Mouse (Mus musculus) midbrain, embryonic 12.5 days (tissue): ENCODE results near the gene Nox1. TPM values are rescaled to one million over a fixed set of nuclear protein-coding genes. Genes with fewer than 3 reads are reported as not detected.
"Not testable (repeated sequence)": the region's sequence is repeated elsewhere in the genome, so short reads cannot be mapped to it uniquely, and the experiment has no call there.

Experiments
- ATAC-seq: fragments of 200-750 bp; cut with Nextera tagmentation; 2 replicates; pipeline ENCODE4 v1.8.0; 2017; ENCODE audit warnings: low read depth, moderate TSS enrichment, moderate library complexity; ENCODE audit not compliant: low FRiP score
- H3K27ac ChIP-seq: fragments of 300-500 bp; sonication (generic); replicated peaks from 2 replicates; pipeline ENCODE4 v1.5.1; 2016; ENCODE audit warnings: mild to moderate bottlenecking
- H3K27me3 ChIP-seq: fragments of 300-500 bp; sonication (generic); 2 replicates; pipeline ENCODE4 v1.6.1; 2016; ENCODE audit warnings: mild to moderate bottlenecking
- H3K36me3 ChIP-seq: fragments of 300-500 bp; sonication (generic); 2 replicates; pipeline ENCODE4 v1.6.1; 2016
- H3K4me1 ChIP-seq: fragments of 300-500 bp; sonication (generic); 2 replicates; pipeline ENCODE4 v1.6.1; 2016
- H3K4me2 ChIP-seq: fragments of 300-500 bp; sonication (generic); replicated peaks from 2 replicates; pipeline ENCODE4 v1.6.1; 2016; ENCODE audit warnings: mild to moderate bottlenecking, moderate library complexity
- H3K4me3 ChIP-seq: fragments of 300-500 bp; sonication (generic); 2 replicates; pipeline ENCODE4 v1.5.1; 2016; ENCODE audit warnings: mild to moderate bottlenecking
- H3K9ac ChIP-seq: fragments of 300-500 bp; sonication (generic); replicated peaks from 2 replicates; pipeline ENCODE4 v1.6.1; 2016; ENCODE audit warnings: mild to moderate bottlenecking, moderate library complexity
- H3K9me3 ChIP-seq: fragments of 300-500 bp; sonication (generic); 2 replicates; pipeline ENCODE4 v1.6.1; 2016; ENCODE audit warnings: mild to moderate bottlenecking
- WGBS: fragments of 180-500 bp; shearing (Covaris S2); methylation state at CpG from one replicate; pipeline ENCODE4 v1.1.7; 2016; 5-methylcytosine and 5-hydroxymethylcytosine counted together
- polyA plus RNA-seq: library from polyadenylated mRNA; unstranded; fragments of >200 nt; fragmentation: Nextera tagmentation; extraction: Ambion mirVana; gene quantifications from 2 replicates; pipeline ENCODE4 v1.2.1, GENCODE M21; 2016

Nox1 gene
- polyA plus RNA-seq = 0.10 TPM in 1 of 2 replicates, not detected in the other

DNA sequence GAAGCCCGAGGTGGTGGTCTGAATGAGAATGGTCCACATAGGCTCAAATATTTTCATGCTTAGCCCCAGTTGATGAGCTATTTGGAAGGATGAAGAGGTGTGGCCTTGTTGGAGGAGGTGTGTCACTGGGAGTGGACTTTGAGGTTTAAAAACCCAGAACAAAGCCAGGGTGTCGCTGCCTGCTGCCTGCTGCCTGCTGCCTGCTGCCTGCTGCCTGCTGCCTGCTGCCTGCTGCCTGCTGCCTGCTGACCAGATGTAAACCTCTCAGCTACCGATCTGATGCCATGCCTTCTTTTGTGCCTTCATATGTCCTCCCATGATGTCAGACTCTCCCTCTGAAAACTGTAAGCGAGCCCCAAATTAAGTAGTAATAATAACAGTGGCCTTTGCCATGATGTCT is at the start of gene Nox1:
Nox1 (minus strand) TSS at position 101 of the 400 bp plus-strand sequence.
- Histone ChIP-seq H3K9me3 (no peaks in the 10 kb centered on the region), H3K36me3 (no peaks in the 10 kb centered on the region), H3K4me2 (no peak within 1 kb of the TSS), H3K27me3 (no peaks in the 10 kb centered on the region), H3K27ac (no peak within 1 kb of the TSS), H3K9ac (no peak within 1 kb of the TSS), H3K4me3 (no peak within 1 kb of the TSS), H3K4me1 (no peaks in the 10 kb centered on the region)
- 48% methylated on average over 4 of the region's 4 CpGs for WGBS
- no peak for ATAC-seq

DNA sequence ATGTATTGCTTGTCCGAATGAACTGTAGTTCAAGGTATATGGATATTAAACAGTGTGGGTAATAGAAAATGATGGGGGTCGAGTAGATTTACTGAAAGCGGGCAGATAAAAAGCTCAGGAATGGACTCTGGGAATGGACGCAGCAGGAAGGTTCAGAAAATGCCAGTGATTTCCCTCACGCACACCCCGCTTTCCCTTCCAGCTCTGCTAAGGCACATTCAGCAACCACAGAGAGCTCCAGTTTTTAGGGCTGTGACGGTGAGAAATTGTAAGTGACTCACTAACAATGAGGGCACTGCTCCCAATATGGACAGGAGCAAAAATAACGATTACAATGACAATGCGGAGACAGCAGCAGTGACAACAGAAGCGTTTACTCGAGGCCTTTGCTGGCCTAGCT is 40.4 kb upstream of the Nox1 start:
- Histone ChIP-seq H3K9me3 (no peaks in the 10 kb centered on the region), H3K4me1 (no peaks in the 10 kb centered on the region), H3K9ac (no peak overlapping the region), H3K36me3 (no peaks in the 10 kb centered on the region), H3K27ac (no peak overlapping the region), H3K27me3 (no peaks in the 10 kb centered on the region), H3K4me3 (no peak overlapping the region), H3K4me2 (no peak overlapping the region)
- no peak for ATAC-seq
- 77% methylated on average over 11 of the region's 11 CpGs for WGBS

DNA sequence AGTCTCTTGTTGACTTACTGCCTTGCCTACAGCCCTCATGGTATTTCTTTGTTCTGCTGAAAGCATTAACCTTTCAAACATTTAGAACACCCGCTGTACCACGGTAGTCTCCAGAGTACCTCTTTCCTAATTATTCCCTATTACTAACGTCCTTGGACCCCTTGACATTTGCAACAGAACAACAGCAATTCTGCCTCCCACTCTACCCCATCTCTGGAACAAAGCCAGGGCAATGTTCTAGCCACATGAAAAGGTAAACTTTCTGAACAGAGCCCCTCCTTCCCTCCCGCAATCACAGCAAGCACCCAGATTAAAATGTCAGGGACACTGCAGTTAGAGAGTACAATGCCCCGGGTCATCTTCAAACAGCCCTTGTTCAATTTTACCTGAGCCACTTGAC is 39.4 kb upstream of the Nox1 start:
- 47% methylated on average over 5 of the region's 5 CpGs for WGBS
- Histone ChIP-seq H3K4me2 (no peak overlapping the region), H3K27me3 (no peaks in the 10 kb centered on the region), H3K27ac (no peak overlapping the region), H3K36me3 (no peaks in the 10 kb centered on the region), H3K9me3 (no peaks in the 10 kb centered on the region), H3K9ac (no peak overlapping the region), H3K4me1 (no peaks in the 10 kb centered on the region), H3K4me3 (no peak overlapping the region)
- no peak for ATAC-seq

DNA sequence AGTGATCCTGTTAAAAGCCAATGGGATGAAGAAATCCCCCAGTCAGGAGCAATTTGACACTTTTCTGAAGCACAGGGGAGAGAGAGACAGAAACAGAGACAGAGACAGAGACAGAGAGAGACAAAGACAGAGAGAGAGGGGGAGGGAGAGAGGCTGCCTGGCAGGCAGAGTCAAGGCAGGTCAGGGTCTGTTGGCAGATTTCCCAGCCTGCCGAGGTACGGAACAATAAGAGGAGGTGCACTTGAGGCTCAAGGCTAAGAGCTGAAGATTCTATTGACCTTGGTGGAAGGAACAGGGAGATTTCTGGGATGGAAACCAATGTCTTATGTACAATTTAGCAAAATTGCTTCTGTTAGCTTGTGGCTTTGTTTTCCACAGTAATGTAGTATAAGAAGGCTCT is 26.4 kb upstream of the Nox1 start:
- Histone ChIP-seq H3K4me2 (no peak overlapping the region), H3K4me1 (no peaks in the 10 kb centered on the region), H3K27me3 (no peaks in the 10 kb centered on the region), H3K27ac (no peak overlapping the region), H3K9ac (no peak overlapping the region), H3K9me3 (no peaks in the 10 kb centered on the region), H3K36me3 (no peaks in the 10 kb centered on the region), H3K4me3 (no peak overlapping the region)
- no peak for ATAC-seq
- 73% methylated on average over 2 of the region's 2 CpGs for WGBS

GRCm38 (mm10) chrX:134245946-134246345 is 24.2 kb upstream of the Nox1 start:
- no peak overlapping the region for H3K9ac ChIP-seq
- no peak overlapping the region for H3K4me3 ChIP-seq
- H3K36me3 ChIP-seq = no peaks in the 10 kb centered on the region
- H3K27me3 ChIP-seq = no peaks in the 10 kb centered on the region
- no peak for ATAC-seq
- no peaks in the 10 kb centered on the region for H3K9me3 ChIP-seq
- no peaks in the 10 kb centered on the region for H3K4me1 ChIP-seq
- H3K4me2 ChIP-seq = no peak overlapping the region
- no peak overlapping the region for H3K27ac ChIP-seq
- WGBS = 89% methylated on average over 10 of the region's 10 CpGs

DNA sequence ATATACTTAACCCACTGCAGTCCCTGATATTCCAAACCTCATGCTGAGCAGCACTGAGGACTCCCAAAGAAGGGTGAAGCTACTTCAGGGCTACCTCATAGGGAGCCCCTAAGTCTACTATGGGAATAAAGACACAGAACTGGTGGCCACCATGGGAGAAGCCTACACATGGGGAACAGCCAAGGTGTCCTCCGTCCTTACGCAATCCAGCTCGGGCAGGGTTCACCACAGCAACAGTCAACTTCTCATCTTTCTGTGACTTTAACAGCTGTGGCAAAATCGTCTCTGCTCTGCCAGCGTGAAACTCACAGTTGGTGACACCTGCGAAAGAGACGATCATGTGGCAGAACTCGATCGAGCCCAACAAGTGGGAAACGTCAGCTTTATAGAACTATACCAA is 16.5 kb upstream of the Nox1 start:
- no peak overlapping the region for H3K4me2 ChIP-seq
- ATAC-seq = no peak
- H3K27ac ChIP-seq = no peak overlapping the region
- no peaks in the 10 kb centered on the region for H3K9me3 ChIP-seq
- H3K4me1 ChIP-seq = no peaks in the 10 kb centered on the region
- H3K27me3 ChIP-seq = no peaks in the 10 kb centered on the region
- 94% methylated on average over 10 of the region's 10 CpGs for WGBS
- no peak overlapping the region for H3K9ac ChIP-seq
- H3K36me3 ChIP-seq = no peaks in the 10 kb centered on the region
- H3K4me3 ChIP-seq = no peak overlapping the region

DNA sequence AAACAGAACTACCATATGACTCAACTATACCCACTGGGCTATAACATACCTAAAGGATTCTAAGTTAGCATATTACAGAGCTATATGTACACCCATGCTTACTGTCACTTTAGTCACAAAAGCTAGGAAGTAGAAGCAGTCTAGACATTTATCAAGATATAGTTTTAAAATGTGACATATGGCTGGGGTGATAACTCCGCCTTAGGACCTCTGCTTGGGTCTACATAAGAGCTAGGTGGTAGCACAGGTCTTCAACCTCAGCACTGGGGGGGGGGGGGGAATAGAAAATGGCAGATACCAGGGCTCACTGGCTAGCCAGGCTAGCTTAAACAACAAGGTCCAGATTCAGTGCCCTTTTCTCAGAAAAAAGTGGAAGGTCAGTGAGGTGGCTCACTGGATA is 11.3 kb upstream of the Nox1 start:
- WGBS = 92% methylated on average over 1 of the region's 1 CpGs
- no peaks in the 10 kb centered on the region for H3K4me1 ChIP-seq
- H3K9me3 ChIP-seq = no peaks in the 10 kb centered on the region
- no peak overlapping the region for H3K9ac ChIP-seq
- no peak overlapping the region for H3K27ac ChIP-seq
- H3K27me3 ChIP-seq = no peaks in the 10 kb centered on the region
- no peak overlapping the region for H3K4me2 ChIP-seq
- H3K4me3 ChIP-seq = no peak overlapping the region
- H3K36me3 ChIP-seq = no peaks in the 10 kb centered on the region
- no peak for ATAC-seq

DNA sequence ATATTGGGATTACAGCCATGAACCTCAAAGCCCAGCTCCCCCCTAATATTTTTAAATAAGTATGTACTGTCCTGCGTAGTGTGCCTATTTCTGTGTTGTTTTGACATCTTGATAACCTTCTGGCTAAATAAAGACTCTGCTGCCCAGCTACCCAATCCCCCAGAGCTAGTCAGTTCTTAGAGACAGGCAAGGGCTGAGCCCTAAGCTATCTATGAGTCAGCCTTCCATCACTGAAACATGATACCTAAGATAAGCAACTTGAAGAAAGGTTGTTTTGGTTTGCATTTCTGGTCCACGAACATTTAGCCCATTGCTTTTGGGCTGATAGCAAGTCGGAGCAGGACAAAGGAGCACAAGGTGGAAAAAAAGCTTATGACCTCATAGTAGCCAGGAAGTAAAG is 1.1 kb downstream of the Nox1 start:
- 80% methylated on average over 3 of the region's 3 CpGs for WGBS
- H3K27ac ChIP-seq = no peak overlapping the region
- no peak overlapping the region for H3K9ac ChIP-seq
- no peak overlapping the region for H3K4me3 ChIP-seq
- H3K36me3 ChIP-seq = no peaks in the 10 kb centered on the region
- no peak overlapping the region for H3K4me2 ChIP-seq
- ATAC-seq = no peak
- no peaks in the 10 kb centered on the region for H3K4me1 ChIP-seq
- H3K27me3 ChIP-seq = no peaks in the 10 kb centered on the region
- H3K9me3 ChIP-seq = no peaks in the 10 kb centered on the region

DNA sequence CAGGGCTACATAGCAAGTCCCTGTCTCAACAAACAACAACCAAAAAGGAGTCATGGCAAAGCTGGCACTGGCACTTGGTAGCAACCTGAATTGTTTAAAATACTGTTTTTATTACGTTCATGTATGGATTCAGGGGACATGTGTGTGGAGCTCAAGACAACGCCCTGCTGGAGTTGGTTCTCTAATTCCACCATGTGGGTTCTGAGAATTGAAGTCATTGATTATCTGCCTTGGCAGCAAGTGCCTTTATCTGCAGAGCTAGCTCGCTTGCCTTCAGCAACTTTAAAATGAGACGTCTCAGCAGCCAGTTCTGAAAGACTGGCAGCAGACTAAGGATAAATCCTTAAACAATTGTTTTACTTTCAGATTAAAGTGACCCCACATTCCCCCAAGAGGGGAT is 3.6 kb downstream of the Nox1 start:
- Histone ChIP-seq H3K9me3 (no peaks in the 10 kb centered on the region), H3K4me1 (no peaks in the 10 kb centered on the region), H3K36me3 (no peaks in the 10 kb centered on the region), H3K27me3 (no peaks in the 10 kb centered on the region), H3K4me2 (no peak overlapping the region), H3K27ac (no peak overlapping the region), H3K4me3 (no peak overlapping the region), H3K9ac (no peak overlapping the region)
- no peak for ATAC-seq
- WGBS = 42% methylated on average over 4 of the region's 4 CpGs

DNA sequence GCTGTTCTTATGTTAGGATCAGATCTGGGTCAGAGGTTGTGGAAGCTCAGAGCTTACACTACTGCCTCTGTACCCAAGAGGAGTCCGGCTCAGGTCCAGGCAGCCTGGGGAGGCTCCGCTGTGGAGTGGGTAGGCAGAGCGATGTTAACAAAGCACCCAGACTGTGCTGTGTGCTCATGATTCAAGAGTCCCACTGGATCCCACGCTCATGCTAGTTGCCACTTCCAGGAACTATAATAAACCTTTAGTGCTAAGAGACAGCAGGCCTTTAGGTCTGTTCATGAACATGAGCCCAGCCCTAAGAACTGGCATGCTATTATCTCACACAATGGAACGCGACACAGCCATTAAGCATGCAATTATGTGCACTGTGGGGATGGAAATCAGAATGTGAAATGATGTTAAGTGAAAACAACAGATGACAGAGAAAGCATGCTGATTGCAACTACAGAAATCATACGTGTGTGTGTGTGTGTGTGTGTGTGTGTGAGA is 10.6 kb downstream of the Nox1 start:
- peaks cover 5% of the 10 kb centered on the region; the same call in 1 of the 2 replicates for H3K27me3 ChIP-seq
- 74% methylated on average over 7 of the region's 7 CpGs for WGBS
- H3K4me1 ChIP-seq = no peaks in the 10 kb centered on the region
- H3K9me3 ChIP-seq = no peaks in the 10 kb centered on the region
- no peak overlapping the region for H3K27ac ChIP-seq
- no peak for ATAC-seq
- no peaks in the 10 kb centered on the region for H3K36me3 ChIP-seq
- no peak overlapping the region for H3K4me3 ChIP-seq
- H3K9ac ChIP-seq = no peak overlapping the region
- H3K4me2 ChIP-seq = no peak overlapping the region

GRCm38 (mm10) chrX:134208491-134208890 is 13.3 kb downstream of the Nox1 start:
- no peak for ATAC-seq
- Histone ChIP-seq H3K4me1 (no peaks in the 10 kb centered on the region), H3K9me3 (no peaks in the 10 kb centered on the region), H3K27ac (no peak overlapping the region), H3K4me3 (no peak overlapping the region), H3K36me3 (no peaks in the 10 kb centered on the region), H3K27me3 (peaks cover 5% of the 10 kb centered on the region; the same call in 1 of the 2 replicates), H3K4me2 (no peak overlapping the region), H3K9ac (no peak overlapping the region)
- 85% methylated on average over 2 of the region's 2 CpGs for WGBS

DNA sequence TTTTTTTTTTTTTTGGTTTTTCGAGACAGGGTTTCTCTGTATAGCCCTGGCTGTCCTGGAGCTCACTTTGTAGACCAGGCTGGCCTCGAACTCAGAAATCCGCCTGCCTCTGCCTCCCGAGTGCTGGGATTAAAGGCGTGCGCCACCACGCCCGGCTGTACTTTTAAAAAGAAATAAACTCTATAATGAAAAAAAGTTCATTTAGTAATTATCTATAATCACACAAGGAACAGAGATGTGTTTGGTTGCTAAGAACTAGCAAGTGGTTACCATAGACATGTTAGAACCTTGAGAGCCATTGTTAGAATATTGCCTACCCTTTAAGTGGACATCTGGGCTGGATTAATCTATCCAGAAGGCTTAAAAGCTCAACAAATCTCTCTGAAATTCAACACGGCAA is 34.6 kb downstream of the Nox1 start, which contains the start of gene Arl13a:
Arl13a (plus strand) TSS at position 301 of the 400 bp plus-strand sequence.
- 88% methylated on average over 9 of the region's 9 CpGs for WGBS
- ATAC-seq = not testable (repeated sequence)

GRCm38 (mm10) chrX:134174699-134175098 is 47.1 kb downstream of the Nox1 start:
- WGBS = 78% methylated on average over 1 of the region's 1 CpGs
- no peaks in the 10 kb centered on the region for H3K27me3 ChIP-seq
- H3K9me3 ChIP-seq = no peaks in the 10 kb centered on the region
- ATAC-seq = no peak
- H3K4me3 ChIP-seq = no peak overlapping the region
- H3K4me1 ChIP-seq = no peaks in the 10 kb centered on the region
- no peak overlapping the region for H3K4me2 ChIP-seq
- no peak overlapping the region for H3K27ac ChIP-seq
- no peak overlapping the region for H3K9ac ChIP-seq
- no peaks in the 10 kb centered on the region for H3K36me3 ChIP-seq

More for the DNA sequence above, 34.6 kb downstream of the Nox1 start, which contains the start of gene Arl13a:
- H3K27ac ChIP-seq, H3K27me3 ChIP-seq, H3K9me3 ChIP-seq, H3K4me1 ChIP-seq, H3K9ac ChIP-seq, H3K4me2 ChIP-seq, H3K36me3 ChIP-seq, H3K4me3 ChIP-seq: not testable (repeated sequence)
